Mouse (Mus musculus) liver, embryonic 11.5 days (tissue): ENCODE results near the gene Spem2. TPM values are rescaled to one million over a fixed set of nuclear protein-coding genes. Genes with fewer than 3 reads are reported as not detected.

Source experiments
- ATAC-seq: fragments of 200-750 bp; cut with Nextera tagmentation; replicated peaks from 2 replicates; pipeline ENCODE4 v1.8.0; 2017; ENCODE audit warnings: moderate number of reproducible peaks, mild to moderate bottlenecking, moderate TSS enrichment, moderate library complexity; ENCODE audit not compliant: low FRiP score
- DNase-seq: peaks from one replicate; pipeline ENCODE4 v3.0.0-alpha.2; 2017; ENCODE audit warnings: low spot score
- H3K27ac ChIP-seq: fragments of 300-500 bp; sonication (generic); 2 replicates; pipeline ENCODE4 v1.5.1; 2014; ENCODE audit warnings: mild to moderate bottlenecking, low read depth, low read length, control low read depth
- H3K27me3 ChIP-seq: fragments of 300-500 bp; sonication (generic); replicated peaks from 2 replicates; pipeline ENCODE4 v1.6.1; 2014; ENCODE audit warnings: low read length, mixed read lengths; ENCODE audit not compliant: control insufficient read depth, insufficient read depth
- H3K36me3 ChIP-seq: fragments of 300-500 bp; sonication (generic); 2 replicates; pipeline ENCODE4 v1.6.1; 2014; ENCODE audit warnings: mild to moderate bottlenecking, low read length, moderate library complexity, mixed read lengths; ENCODE audit not compliant: control insufficient read depth, insufficient read depth
- H3K4me1 ChIP-seq: fragments of 300-500 bp; sonication (generic); replicated peaks from 2 replicates; pipeline ENCODE4 v1.6.1; 2014; ENCODE audit warnings: low read length, mixed read lengths; ENCODE audit not compliant: control insufficient read depth, insufficient read depth
- H3K4me2 ChIP-seq: fragments of 300-500 bp; sonication (generic); 2 replicates; pipeline ENCODE4 v1.6.1; 2014; ENCODE audit warnings: mild to moderate bottlenecking, control low read depth, moderate library complexity
- H3K4me3 ChIP-seq: fragments of 300-500 bp; sonication (generic); 2 replicates; pipeline ENCODE4 v1.5.1; 2014; ENCODE audit warnings: low read depth, low read length, control low read depth
- H3K9ac ChIP-seq: fragments of 300-500 bp; sonication (generic); 2 replicates; pipeline ENCODE4 v1.6.1; 2014; ENCODE audit warnings: low read depth, low read length, control low read depth
- H3K9me3 ChIP-seq: fragments of 300-500 bp; sonication (generic); 2 replicates; pipeline ENCODE4 v1.6.1; 2016; ENCODE audit warnings: low read length, inconsistent platforms, mixed read lengths; ENCODE audit not compliant: control insufficient read depth
- WGBS: fragments of 180-500 bp; shearing (Covaris S2); extraction: QIAGEN DNeasy Blood & Tissue Kit; methylation state at CpG from one replicate; pipeline ENCODE4 v1.1.7; 2014; 5-methylcytosine and 5-hydroxymethylcytosine counted together
- polyA plus RNA-seq: library from polyadenylated mRNA; unstranded; fragments of >200 nt; fragmentation: Nextera tagmentation; extraction: Ambion mirVana; gene quantifications from 2 replicates; pipeline ENCODE4 v1.2.1, GENCODE M21; 2014

The Spem2 gene
- polyA plus RNA-seq, 1 experiment from 2014 or later, result not detected

- peaks cover 14% of the 10 kb centered on the region for H3K4me1 ChIP-seq
- H3K9me3 ChIP-seq, result no peaks in the 10 kb centered on the region
- peak overlapping the region; percentile 7; the same call in 1 of the 2 replicates for H3K9ac ChIP-seq
- no peak for DNase-seq
- 64% methylated on average over 13 of the region's 13 CpGs for WGBS
- H3K4me2 ChIP-seq, result peak overlapping the region; percentile 96
- H3K4me3 ChIP-seq, result peak overlapping the region; percentile 87
- H3K36me3 ChIP-seq, result no peaks in the 10 kb centered on the region
- no peak for ATAC-seq
- H3K27me3 ChIP-seq, result no peaks in the 10 kb centered on the region
- no peak overlapping the region for H3K27ac ChIP-seq
Observed at GRCm38 (mm10) chr11:69766872-69767624, 51.2 kb downstream of the Spem2 start.

Other genes with a start within 250 kb of the Spem2 start
- 33.7 and 39.3 TPM in 2 replicates for gene Wrap53, start 238.2 kb downstream of the Spem2 start, polyA plus RNA-seq
- gene Trp53, start 238.1 kb downstream of the Spem2 start, polyA plus RNA-seq, result 196 and 198 TPM in 2 replicates
- 76.2 and 79.5 TPM in 2 replicates for gene Atp1b2, start 212.5 kb downstream of the Spem2 start, polyA plus RNA-seq
- 42.9 and 43.8 TPM in 2 replicates for gene Shbg, start 200.6 kb downstream of the Spem2 start, polyA plus RNA-seq
- gene Sat2, start 196.4 kb downstream of the Spem2 start, polyA plus RNA-seq, result 16.7 and 18.0 TPM in 2 replicates
- 22.8 and 26.2 TPM in 2 replicates for gene Fxr2, start 185.5 kb downstream of the Spem2 start, polyA plus RNA-seq
- gene Sox15, start 163.2 kb downstream of the Spem2 start, polyA plus RNA-seq, result not detected in 2 replicates
- gene Mpdu1, start 155.8 kb downstream of the Spem2 start, polyA plus RNA-seq, result 20.7 and 24.0 TPM in 2 replicates
- 21.0 and 22.0 TPM in 2 replicates for gene Cd68, start 152.3 kb downstream of the Spem2 start, polyA plus RNA-seq
- 755 and 757 TPM in 2 replicates for gene Eif4a1, start 146.0 kb downstream of the Spem2 start, polyA plus RNA-seq
- 75.4 and 79.1 TPM in 2 replicates for gene Senp3, start 136.4 kb downstream of the Spem2 start, polyA plus RNA-seq
- gene Tnfsf13, start 132.7 kb downstream of the Spem2 start, polyA plus RNA-seq, result 0.37 TPM in 1 of 2 replicates, not detected in the other
- 4.5 and 6.0 TPM in 2 replicates for gene Tnfsf12, start 122.6 kb downstream of the Spem2 start, polyA plus RNA-seq
- gene Tnfsfm13, start 122.4 kb downstream of the Spem2 start, polyA plus RNA-seq, result 1.7 and 2.6 TPM in 2 replicates
- 46.1 and 48.9 TPM in 2 replicates for gene Polr2a, start 59.8 kb downstream of the Spem2 start, polyA plus RNA-seq
- not detected in 2 replicates for gene Slc35g3, start 56.5 kb downstream of the Spem2 start, polyA plus RNA-seq
- gene Zbtb4, start 52.6 kb downstream of the Spem2 start, polyA plus RNA-seq, result 0.90 and 1.0 TPM in 2 replicates
- 1.3 and 1.4 TPM in 2 replicates for gene Chrnb1, start 22.5 kb downstream of the Spem2 start, polyA plus RNA-seq
- gene Fgf11, start 16.6 kb downstream of the Spem2 start, polyA plus RNA-seq, result 1.2 TPM in 2 replicates
- 0.96 and 1.2 TPM in 2 replicates for gene Tmem102, start 12.8 kb downstream of the Spem2 start, polyA plus RNA-seq
- not detected in 2 replicates for gene Gm39566, start 3.2 kb downstream of the Spem2 start, polyA plus RNA-seq
- gene Spem1, start 3.7 kb upstream of the Spem2 start, polyA plus RNA-seq, result not detected in 2 replicates
- 2.8 and 3.4 TPM in 2 replicates for gene Nlgn2, start 19.3 kb upstream of the Spem2 start, polyA plus RNA-seq
- 336 and 370 TPM in 2 replicates for gene Tmem256, start 20.0 kb upstream of the Spem2 start, polyA plus RNA-seq
- 63.5 and 70.1 TPM in 2 replicates for gene Plscr3, start 27.9 kb upstream of the Spem2 start, polyA plus RNA-seq
- 0.57 and 0.62 TPM in 2 replicates for gene Tnk1, start 40.3 kb upstream of the Spem2 start, polyA plus RNA-seq
- gene Tmem95, start 59.6 kb upstream of the Spem2 start, polyA plus RNA-seq, result not detected in 2 replicates
- gene Kctd11, start 62.9 kb upstream of the Spem2 start, polyA plus RNA-seq, result 2.3 and 3.6 TPM in 2 replicates
- gene Acap1, start 77.1 kb upstream of the Spem2 start, polyA plus RNA-seq, result 8.6 and 8.7 TPM in 2 replicates
- gene 2810408A11Rik, start 82.5 kb upstream of the Spem2 start, polyA plus RNA-seq, result 3.2 and 4.0 TPM in 2 replicates
- 9.5 and 10.5 TPM in 2 replicates for gene Neurl4, start 82.6 kb upstream of the Spem2 start, polyA plus RNA-seq
- 121 and 130 TPM in 2 replicates for gene Gps2, start 95.4 kb upstream of the Spem2 start, polyA plus RNA-seq
- 2,995 and 3,090 TPM in 2 replicates for gene Eif5a, start 103.5 kb upstream of the Spem2 start, polyA plus RNA-seq
- 1.3 and 1.7 TPM in 2 replicates for gene Ybx2, start 117.3 kb upstream of the Spem2 start, polyA plus RNA-seq
- gene Slc2a4, start 129.7 kb upstream of the Spem2 start, polyA plus RNA-seq, result 7.0 and 8.3 TPM in 2 replicates
- 4.0 and 5.1 TPM in 2 replicates for gene Cldn7, start 146.3 kb upstream of the Spem2 start, polyA plus RNA-seq
- 20.8 and 24.0 TPM in 2 replicates for gene Ctdnep1, start 162.7 kb upstream of the Spem2 start, polyA plus RNA-seq
- 131 and 146 TPM in 2 replicates for gene Elp5, start 164.1 kb upstream of the Spem2 start, polyA plus RNA-seq
- 302 and 311 TPM in 2 replicates for gene Gabarap, start 172.7 kb upstream of the Spem2 start, polyA plus RNA-seq
- 33.2 and 36.6 TPM in 2 replicates for gene Phf23, start 177.3 kb upstream of the Spem2 start, polyA plus RNA-seq
- gene Dvl2, start 182.1 kb upstream of the Spem2 start, polyA plus RNA-seq, result 22.1 and 23.3 TPM in 2 replicates
- gene Acadvl, start 196.9 kb upstream of the Spem2 start, polyA plus RNA-seq, result 85.7 and 89.7 TPM in 2 replicates
- gene Dlg4, start 198.5 kb upstream of the Spem2 start, polyA plus RNA-seq, result 9.3 and 9.4 TPM in 2 replicates
- gene Asgr1, start 235.6 kb upstream of the Spem2 start, polyA plus RNA-seq, result 0.40 and 0.66 TPM in 2 replicates